Mouse (Mus musculus): ENCODE measurements around the gene Vps35l. TPM values are rescaled to one million over a fixed set of nuclear protein-coding genes. Genes with fewer than 3 reads are reported as not detected.
A peak's percentile ranks its signal among the peaks of the same experiment; 100 is the strongest.

Gene Vps35l
- polyA plus RNA-seq, 1 experiment from 2014 or later = 91.9 TPM

- peak within 1 kb of the TSS; percentile 79 for H3K4me2 ChIP-seq (ENCODE audit: low read length)
- H3K4me1 ChIP-seq (ENCODE audit: control insufficient read depth, insufficient read depth, low read depth, low read length) = peaks cover 12% of the 10 kb centered on the region
- peak within 1 kb of the TSS; percentile 58 for H3K9ac ChIP-seq (ENCODE audit: low read depth, low read length)
- no peaks in the 10 kb centered on the region for H3K27me3 ChIP-seq (replicated peaks; ENCODE audit: control insufficient read depth, insufficient read depth, low read length)
- under 1% methylated on average over 57 of the region's 57 CpGs for WGBS
- peak; percentile 98 for ATAC-seq
- peak within 1 kb of the TSS; percentile 52 for H3K4me3 ChIP-seq (ENCODE audit: low read length)
- H3K36me3 ChIP-seq (ENCODE audit: control insufficient read depth, insufficient read depth, low read length) = no peaks in the 10 kb centered on the region; the same call in 1 of the 2 replicates
- H3K9me3 ChIP-seq (ENCODE audit: control insufficient read depth, low read length) = no peaks in the 10 kb centered on the region
- peak within 1 kb of the TSS; percentile 50 for H3K27ac ChIP-seq (ENCODE audit: low read depth, low read length)
These were observed 115.3 kb downstream of the Vps35l start, which contains the start of gene Iqck for GRCm38 (mm10) chr7:118855171-118855876. Iqck (plus strand) TSS chr7:118855752.

DNA sequence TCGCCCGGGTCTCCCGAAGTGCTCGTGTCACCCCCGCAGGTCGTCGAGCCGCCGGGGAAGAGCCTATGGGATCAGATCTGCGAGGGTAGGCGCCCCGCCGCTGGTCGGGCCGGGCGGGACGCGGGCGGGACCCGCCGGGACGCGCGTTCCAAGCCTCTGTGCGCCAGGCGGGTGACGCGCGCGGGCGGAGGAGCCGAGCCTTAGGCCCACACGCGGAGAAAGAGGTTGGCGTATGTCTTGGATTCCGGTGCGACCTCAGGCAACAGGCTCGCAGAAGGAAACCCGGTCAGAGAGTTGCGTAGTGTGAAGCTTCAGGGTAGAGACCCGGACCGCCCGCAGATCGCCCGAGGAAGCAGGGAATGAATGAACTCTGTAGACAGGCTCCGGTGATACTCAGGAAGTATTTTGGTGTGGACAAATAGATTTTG lies 115.9 kb downstream of the Vps35l start, which contains the start of gene Knop1:
Gene Knop1, minus strand, starts transcription at position 378 of the 428 bp plus-strand sequence.
- peak within 1 kb of the TSS; percentile 52 for H3K4me3 ChIP-seq (ENCODE audit: low read length)
- peaks cover 12% of the 10 kb centered on the region for H3K4me1 ChIP-seq (ENCODE audit: control insufficient read depth, insufficient read depth, low read depth, low read length)
- H3K9me3 ChIP-seq (ENCODE audit: control insufficient read depth, low read length) = no peaks in the 10 kb centered on the region
- peak within 1 kb of the TSS; percentile 50 for H3K27ac ChIP-seq (ENCODE audit: low read depth, low read length)
- peak within 1 kb of the TSS; percentile 79 for H3K4me2 ChIP-seq (ENCODE audit: low read length)
- no peaks in the 10 kb centered on the region; the same call in 1 of the 2 replicates for H3K36me3 ChIP-seq (ENCODE audit: control insufficient read depth, insufficient read depth, low read length)
- WGBS = under 1% methylated on average over 32 of the region's 46 CpGs
- peak within 1 kb of the TSS; percentile 58 for H3K9ac ChIP-seq (ENCODE audit: low read depth, low read length)
- no peaks in the 10 kb centered on the region for H3K27me3 ChIP-seq (replicated peaks; ENCODE audit: control insufficient read depth, insufficient read depth, low read length)
- ATAC-seq = peak; percentile 87

- Histone ChIP-seq H3K36me3 (ENCODE audit: control insufficient read depth, insufficient read depth, low read length) (no peaks in the 10 kb centered on the region), H3K27me3 (replicated peaks; ENCODE audit: control insufficient read depth, insufficient read depth, low read length) (no peaks in the 10 kb centered on the region), H3K4me3 (ENCODE audit: low read length) (no peak overlapping the region), H3K9me3 (ENCODE audit: control insufficient read depth, low read length) (no peaks in the 10 kb centered on the region), H3K27ac (ENCODE audit: low read depth, low read length) (no peak overlapping the region), H3K4me2 (ENCODE audit: low read length) (no peak overlapping the region), H3K9ac (ENCODE audit: low read depth, low read length) (no peak overlapping the region), H3K4me1 (ENCODE audit: control insufficient read depth, insufficient read depth, low read depth, low read length) (peaks cover 12% of the 10 kb centered on the region)
- no peak for ATAC-seq
- WGBS = 91% methylated on average over 1 of the region's 1 CpGs
These were observed 118.6 kb downstream of the Vps35l start for GRCm38 (mm10) chr7:118858640-118859039.

- Histone ChIP-seq H3K27me3 (replicated peaks; ENCODE audit: control insufficient read depth, insufficient read depth, low read length) (no peaks in the 10 kb centered on the region), H3K9ac (ENCODE audit: low read depth, low read length) (no peak overlapping the region), H3K4me3 (ENCODE audit: low read length) (no peak overlapping the region), H3K4me1 (ENCODE audit: control insufficient read depth, insufficient read depth, low read depth, low read length) (no peaks in the 10 kb centered on the region), H3K4me2 (ENCODE audit: low read length) (no peak overlapping the region), H3K27ac (ENCODE audit: low read depth, low read length) (no peak overlapping the region), H3K36me3 (ENCODE audit: control insufficient read depth, insufficient read depth, low read length) (no peaks in the 10 kb centered on the region), H3K9me3 (ENCODE audit: control insufficient read depth, low read length) (no peaks in the 10 kb centered on the region)
- ATAC-seq = no peak
- WGBS = 89% methylated on average over 2 of the region's 2 CpGs
These were observed 125.3 kb downstream of the Vps35l start for GRCm38 (mm10) chr7:118865362-118865761.

DNA sequence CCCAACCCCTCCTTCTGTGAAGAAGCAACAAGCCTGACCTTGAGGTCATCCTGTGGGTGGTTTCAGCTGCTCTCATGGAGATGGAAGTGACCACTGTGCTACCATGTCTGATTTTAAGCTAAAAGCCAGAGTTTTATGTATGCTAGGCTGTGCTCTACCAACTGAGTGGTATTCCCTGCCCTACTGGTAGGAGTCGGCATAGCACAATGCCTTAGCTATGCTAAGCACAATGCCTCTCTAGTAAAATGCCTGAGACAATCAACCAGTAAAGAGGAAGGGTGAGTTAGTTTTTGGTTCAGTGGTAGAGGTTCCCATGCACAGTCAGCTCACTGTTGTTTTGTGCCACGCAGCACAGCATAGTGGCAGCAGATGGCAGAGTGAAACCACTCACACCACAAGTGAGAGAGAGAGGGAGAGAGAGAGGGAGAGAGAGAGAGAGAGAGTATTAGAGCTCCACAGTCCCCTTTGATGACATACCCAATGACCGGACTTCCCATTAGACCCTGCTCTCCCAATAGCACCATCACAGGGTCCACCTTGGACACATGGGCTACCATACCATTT lies 139.5 kb downstream of the Vps35l start:
- H3K4me1 ChIP-seq (ENCODE audit: control insufficient read depth, insufficient read depth, low read depth, low read length) = no peaks in the 10 kb centered on the region
- no peak overlapping the region for H3K4me2 ChIP-seq (ENCODE audit: low read length)
- WGBS = 76% methylated on average over 3 of the region's 3 CpGs
- H3K4me3 ChIP-seq (ENCODE audit: low read length) = no peak overlapping the region
- H3K9ac ChIP-seq (ENCODE audit: low read depth, low read length) = no peak overlapping the region
- no peak overlapping the region for H3K27ac ChIP-seq (ENCODE audit: low read depth, low read length)
- no peaks in the 10 kb centered on the region for H3K9me3 ChIP-seq (ENCODE audit: control insufficient read depth, low read length)
- no peaks in the 10 kb centered on the region for H3K36me3 ChIP-seq (ENCODE audit: control insufficient read depth, insufficient read depth, low read length)
- no peaks in the 10 kb centered on the region for H3K27me3 ChIP-seq (replicated peaks; ENCODE audit: control insufficient read depth, insufficient read depth, low read length)
- peak; percentile 50; the same call in 1 of the 2 replicates for ATAC-seq

- H3K4me2 ChIP-seq (ENCODE audit: low read length) = no peak overlapping the region
- no peaks in the 10 kb centered on the region for H3K27me3 ChIP-seq (replicated peaks; ENCODE audit: control insufficient read depth, insufficient read depth, low read length)
- H3K4me3 ChIP-seq (ENCODE audit: low read length) = no peak overlapping the region
- H3K36me3 ChIP-seq (ENCODE audit: control insufficient read depth, insufficient read depth, low read length) = no peaks in the 10 kb centered on the region
- no peak for ATAC-seq
- H3K9me3 ChIP-seq (ENCODE audit: control insufficient read depth, low read length) = no peaks in the 10 kb centered on the region
- WGBS = 84% methylated on average over 4 of the region's 4 CpGs
- no peaks in the 10 kb centered on the region for H3K4me1 ChIP-seq (ENCODE audit: control insufficient read depth, insufficient read depth, low read depth, low read length)
- H3K9ac ChIP-seq (ENCODE audit: low read depth, low read length) = no peak overlapping the region
- H3K27ac ChIP-seq (ENCODE audit: low read depth, low read length) = no peak overlapping the region
These were observed 143.9 kb downstream of the Vps35l start for GRCm38 (mm10) chr7:118883957-118884356.

- Histone ChIP-seq H3K4me1 (ENCODE audit: control insufficient read depth, insufficient read depth, low read depth, low read length) (no peaks in the 10 kb centered on the region), H3K4me2 (ENCODE audit: low read length) (no peak overlapping the region), H3K27me3 (replicated peaks; ENCODE audit: control insufficient read depth, insufficient read depth, low read length) (no peaks in the 10 kb centered on the region), H3K36me3 (ENCODE audit: control insufficient read depth, insufficient read depth, low read length) (no peaks in the 10 kb centered on the region), H3K4me3 (ENCODE audit: low read length) (no peak overlapping the region), H3K9me3 (ENCODE audit: control insufficient read depth, low read length) (no peaks in the 10 kb centered on the region), H3K9ac (ENCODE audit: low read depth, low read length) (no peak overlapping the region), H3K27ac (ENCODE audit: low read depth, low read length) (no peak overlapping the region)
- no peak for ATAC-seq
- 64% methylated on average over 4 of the region's 4 CpGs for WGBS
These were observed 144.9 kb downstream of the Vps35l start for GRCm38 (mm10) chr7:118884969-118885368.

DNA sequence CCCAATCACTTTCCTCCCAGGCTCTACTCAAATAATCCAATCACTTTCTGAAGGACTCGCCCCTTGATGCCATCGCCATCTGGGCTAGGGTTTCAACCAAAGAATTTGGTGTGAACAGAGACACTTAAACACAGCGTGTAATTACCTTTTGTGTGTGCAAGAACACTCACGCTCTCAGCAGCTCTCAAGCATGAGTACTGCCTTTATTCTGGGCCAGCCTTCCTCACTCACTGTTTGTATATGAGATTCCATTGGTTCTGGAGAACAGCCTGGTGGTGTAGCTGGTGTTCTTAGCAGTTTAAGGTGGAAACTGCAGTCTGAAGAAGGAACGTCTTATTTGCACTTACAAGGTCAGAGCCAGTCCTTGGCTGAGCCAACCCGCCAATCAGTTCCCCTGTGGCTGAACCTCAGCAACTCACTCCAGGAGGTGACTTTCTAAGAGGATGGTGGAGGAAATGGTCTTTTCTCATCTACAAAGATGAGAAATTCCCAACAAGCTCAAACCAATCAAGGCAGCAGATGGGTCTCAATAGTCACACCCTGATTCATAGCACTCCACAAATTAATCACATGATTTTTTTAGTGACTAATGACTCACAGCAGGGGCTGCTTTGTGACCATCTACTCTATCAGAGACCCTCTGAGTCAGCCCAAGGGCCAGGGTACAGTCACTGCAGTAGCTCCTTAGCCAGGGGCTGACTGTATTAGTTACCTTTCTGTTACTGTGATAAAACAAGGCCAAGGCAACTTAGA lies 147.5 kb downstream of the Vps35l start:
- no peak overlapping the region for H3K4me2 ChIP-seq (ENCODE audit: low read length)
- H3K4me1 ChIP-seq (ENCODE audit: control insufficient read depth, insufficient read depth, low read depth, low read length) = no peaks in the 10 kb centered on the region
- no peak overlapping the region for H3K9ac ChIP-seq (ENCODE audit: low read depth, low read length)
- no peaks in the 10 kb centered on the region for H3K36me3 ChIP-seq (ENCODE audit: control insufficient read depth, insufficient read depth, low read length)
- 19% methylated on average over 6 of the region's 6 CpGs for WGBS
- no peak overlapping the region for H3K4me3 ChIP-seq (ENCODE audit: low read length)
- H3K27me3 ChIP-seq (replicated peaks; ENCODE audit: control insufficient read depth, insufficient read depth, low read length) = no peaks in the 10 kb centered on the region
- H3K27ac ChIP-seq (ENCODE audit: low read depth, low read length) = no peak overlapping the region
- no peak for ATAC-seq
- no peaks in the 10 kb centered on the region for H3K9me3 ChIP-seq (ENCODE audit: control insufficient read depth, low read length)
